Mouse (Mus musculus): Measurements from ENCODE around the gene C1qtnf1. TPM values are rescaled to one million over a fixed set of nuclear protein-coding genes. Genes with fewer than 3 reads are reported as not detected.
A peak's percentile ranks its signal among the peaks of the same experiment; 100 is the strongest.

The C1qtnf1 gene
- polyA plus RNA-seq, 1 experiment from 2014 or later = 6.7 TPM

- no peak overlapping the region for H3K27ac ChIP-seq
- peaks cover 53% of the 10 kb centered on the region for H3K36me3 ChIP-seq
- H3K9ac ChIP-seq = no peak overlapping the region
- no peak overlapping the region for H3K4me3 ChIP-seq
- no peaks in the 10 kb centered on the region for H3K9me3 ChIP-seq
- H3K4me1 ChIP-seq = peaks cover 11% of the 10 kb centered on the region
- no peaks in the 10 kb centered on the region for H3K27me3 ChIP-seq
- H3K4me2 ChIP-seq (replicated peaks) = no peak overlapping the region
- 88% methylated on average over 4 of the region's 4 CpGs for WGBS
- ATAC-seq (ENCODE audit: insufficient number of reproducible peaks, insufficient read depth, low FRiP score, low TSS enrichment) = no peak
These were observed 14.9 kb upstream of the C1qtnf1 start for GRCm38 (mm10) chr11:118413055-118413454.

- Histone ChIP-seq H3K9ac (no peak overlapping the region), H3K9me3 (no peaks in the 10 kb centered on the region), H3K27ac (no peak overlapping the region), H3K27me3 (no peaks in the 10 kb centered on the region), H3K36me3 (peaks cover 50% of the 10 kb centered on the region), H3K4me2 (replicated peaks) (no peak overlapping the region), H3K4me3 (no peak overlapping the region), H3K4me1 (peaks cover 15% of the 10 kb centered on the region)
- 90% methylated on average over 5 of the region's 5 CpGs for WGBS
- ATAC-seq (ENCODE audit: insufficient number of reproducible peaks, insufficient read depth, low FRiP score, low TSS enrichment) = no peak
These were observed 13.7 kb upstream of the C1qtnf1 start for GRCm38 (mm10) chr11:118414270-118414669.

GRCm38 (mm10) chr11:118415630-118416029, 12.4 kb upstream of the C1qtnf1 start:
- Histone ChIP-seq H3K27me3 (no peaks in the 10 kb centered on the region), H3K4me2 (replicated peaks) (no peak overlapping the region), H3K9me3 (no peaks in the 10 kb centered on the region), H3K9ac (no peak overlapping the region), H3K27ac (no peak overlapping the region), H3K4me1 (peaks cover 21% of the 10 kb centered on the region), H3K36me3 (peaks cover 40% of the 10 kb centered on the region), H3K4me3 (no peak overlapping the region)
- ATAC-seq (ENCODE audit: insufficient number of reproducible peaks, insufficient read depth, low FRiP score, low TSS enrichment) = no peak
- 86% methylated on average over 6 of the region's 6 CpGs for WGBS

- Histone ChIP-seq H3K9me3 (no peaks in the 10 kb centered on the region), H3K27ac (no peak overlapping the region), H3K27me3 (no peaks in the 10 kb centered on the region), H3K4me1 (peaks cover 21% of the 10 kb centered on the region), H3K36me3 (peaks cover 37% of the 10 kb centered on the region), H3K4me2 (replicated peaks) (no peak overlapping the region), H3K9ac (no peak overlapping the region), H3K4me3 (no peak overlapping the region)
- WGBS = 82% methylated on average over 7 of the region's 7 CpGs
- ATAC-seq (ENCODE audit: insufficient number of reproducible peaks, insufficient read depth, low FRiP score, low TSS enrichment) = no peak
These were observed 12.0 kb upstream of the C1qtnf1 start for GRCm38 (mm10) chr11:118416046-118416445.

- Histone ChIP-seq H3K4me2 (replicated peaks) (peak overlapping the region; percentile 88; the same call in 1 of the 2 replicates), H3K4me1 (peaks cover 21% of the 10 kb centered on the region), H3K27me3 (no peaks in the 10 kb centered on the region), H3K9ac (peak overlapping the region; percentile 81), H3K27ac (no peak overlapping the region), H3K36me3 (peaks cover 34% of the 10 kb centered on the region), H3K9me3 (no peaks in the 10 kb centered on the region), H3K4me3 (no peak overlapping the region)
- 92% methylated on average over 9 of the region's 9 CpGs for WGBS
- no peak for ATAC-seq (ENCODE audit: insufficient number of reproducible peaks, insufficient read depth, low FRiP score, low TSS enrichment)
These were observed 10.5 kb upstream of the C1qtnf1 start for GRCm38 (mm10) chr11:118417496-118417895.

GRCm38 (mm10) chr11:118418442-118418833, 9.6 kb upstream of the C1qtnf1 start:
- WGBS = 6% methylated on average over 12 of the region's 12 CpGs
- Histone ChIP-seq H3K4me3 (peak overlapping the region; percentile 70), H3K27ac (peak overlapping the region; percentile 73), H3K9ac (peak overlapping the region; percentile 81), H3K36me3 (peaks cover 29% of the 10 kb centered on the region), H3K9me3 (no peaks in the 10 kb centered on the region), H3K4me1 (peaks cover 22% of the 10 kb centered on the region), H3K4me2 (replicated peaks) (peak overlapping the region; percentile 88), H3K27me3 (no peaks in the 10 kb centered on the region)
- peak; percentile 10; the same call in 1 of the 2 replicates for ATAC-seq (ENCODE audit: insufficient number of reproducible peaks, insufficient read depth, low FRiP score, low TSS enrichment)

- H3K36me3 ChIP-seq = peaks cover 24% of the 10 kb centered on the region
- peaks cover 28% of the 10 kb centered on the region for H3K4me1 ChIP-seq
- H3K9me3 ChIP-seq = no peaks in the 10 kb centered on the region
- H3K9ac ChIP-seq = peak within 1 kb of the TSS; percentile 81
- no peaks in the 10 kb centered on the region for H3K27me3 ChIP-seq
- peak within 1 kb of the TSS; percentile 70 for H3K4me3 ChIP-seq
- H3K27ac ChIP-seq = peak within 1 kb of the TSS; percentile 73
- ATAC-seq (ENCODE audit: insufficient number of reproducible peaks, insufficient read depth, low FRiP score, low TSS enrichment) = peak; percentile 87
- WGBS = under 1% methylated on average over 50 of the region's 50 CpGs
- peak within 1 kb of the TSS; percentile 88 for H3K4me2 ChIP-seq (replicated peaks)
These were observed 9.0 kb upstream of the C1qtnf1 start, which contains the start of gene Cant1 for GRCm38 (mm10) chr11:118418834-118419504. TSS of gene Cant1 (minus strand) at chr11:118419086.

- Histone ChIP-seq H3K9ac (no peak overlapping the region), H3K4me2 (replicated peaks) (no peak overlapping the region), H3K4me1 (peaks cover 29% of the 10 kb centered on the region), H3K9me3 (no peaks in the 10 kb centered on the region), H3K4me3 (no peak overlapping the region), H3K27me3 (no peaks in the 10 kb centered on the region), H3K36me3 (peaks cover 12% of the 10 kb centered on the region; the same call in 1 of the 2 replicates), H3K27ac (no peak overlapping the region)
- no peak for ATAC-seq (ENCODE audit: insufficient number of reproducible peaks, insufficient read depth, low FRiP score, low TSS enrichment)
- 78% methylated on average over 7 of the region's 7 CpGs for WGBS
These were observed 7.7 kb upstream of the C1qtnf1 start for GRCm38 (mm10) chr11:118420261-118420660.

- no peak for ATAC-seq (ENCODE audit: insufficient number of reproducible peaks, insufficient read depth, low FRiP score, low TSS enrichment)
- Histone ChIP-seq H3K4me3 (0 out of 2 replicates have a peak overlapping the region, but pooled peaks have one; percentile 5), H3K27ac (no peak overlapping the region), H3K9me3 (no peaks in the 10 kb centered on the region), H3K36me3 (no peaks in the 10 kb centered on the region), H3K4me1 (peaks cover 32% of the 10 kb centered on the region), H3K4me2 (replicated peaks) (peak overlapping the region; percentile 38), H3K27me3 (no peaks in the 10 kb centered on the region), H3K9ac (peak overlapping the region; percentile 20; the same call in 1 of the 2 replicates)
- WGBS = 6% methylated on average over 18 of the region's 18 CpGs
These were observed 4.6 kb upstream of the C1qtnf1 start for GRCm38 (mm10) chr11:118423266-118423971.

GRCm38 (mm10) chr11:118424621-118425335, 3.2 kb upstream of the C1qtnf1 start:
- no peak overlapping the region for H3K27ac ChIP-seq
- 38% methylated on average over 13 of the region's 13 CpGs for WGBS
- ATAC-seq (ENCODE audit: insufficient number of reproducible peaks, insufficient read depth, low FRiP score, low TSS enrichment) = no peak
- H3K9ac ChIP-seq = no peak overlapping the region
- H3K4me2 ChIP-seq (replicated peaks) = no peak overlapping the region
- H3K36me3 ChIP-seq = no peaks in the 10 kb centered on the region
- H3K9me3 ChIP-seq = no peaks in the 10 kb centered on the region
- H3K4me1 ChIP-seq = peaks cover 37% of the 10 kb centered on the region
- H3K27me3 ChIP-seq = no peaks in the 10 kb centered on the region
- no peak overlapping the region for H3K4me3 ChIP-seq

- Histone ChIP-seq H3K4me1 (peaks cover 51% of the 10 kb centered on the region), H3K27me3 (no peaks in the 10 kb centered on the region)
- WGBS = 78% methylated on average over 5 of the region's 5 CpGs
These were observed 1.2 kb upstream of the C1qtnf1 start for GRCm38 (mm10) chr11:118426765-118427164.

More at GRCm38 (mm10) chr11:118426765-118427164, 1.2 kb upstream of the C1qtnf1 start:
- no peak for ATAC-seq (ENCODE audit: insufficient number of reproducible peaks, insufficient read depth, low FRiP score, low TSS enrichment)
- no peaks in the 10 kb centered on the region for H3K9me3 ChIP-seq
- H3K27ac ChIP-seq = 0 out of 2 replicates have a peak overlapping the region, but pooled peaks have one; percentile 9
- no peak overlapping the region for H3K4me3 ChIP-seq
- no peak overlapping the region for H3K4me2 ChIP-seq (replicated peaks)
- 0 out of 2 replicates have a peak overlapping the region, but pooled peaks have one; percentile 15 for H3K9ac ChIP-seq
- no peaks in the 10 kb centered on the region for H3K36me3 ChIP-seq

Data from embryonic facial prominence, embryonic 12.5 days (tissue).